Mouse (Mus musculus) hindbrain, embryonic 10.5 days (tissue): ENCODE measurements at regions not wholly inside any gene's neighbourhood (a gene's known extent, or its start where the extent isn't known, plus 50 kb on each side); places are given as distances from the start of the nearest gene placed in this dataset.
A peak's percentile ranks its signal among the peaks of the same experiment; 100 is the strongest.

Source experiments
- DNase-seq: peaks from one replicate; pipeline ENCODE4 v3.0.0-alpha.2; 2017; ENCODE audit warnings: low spot score
- H3K27ac ChIP-seq: fragments of 300-500 bp; sonication (generic); 2 replicates; pipeline ENCODE4 v1.5.1; 2016; ENCODE audit warnings: mild to moderate bottlenecking, moderate library complexity
- H3K27me3 ChIP-seq: fragments of 300-500 bp; sonication (generic); 2 replicates; pipeline ENCODE4 v1.6.1; 2016; ENCODE audit warnings: mild to moderate bottlenecking; ENCODE audit not compliant: poor library complexity, insufficient read depth, severe bottlenecking
- H3K36me3 ChIP-seq: fragments of 300-500 bp; sonication (generic); 2 replicates; pipeline ENCODE4 v1.6.1; 2016; ENCODE audit warnings: mild to moderate bottlenecking, moderate library complexity
- H3K4me1 ChIP-seq: fragments of 300-500 bp; sonication (generic); replicated peaks from 2 replicates; pipeline ENCODE4 v1.6.1; 2016; ENCODE audit warnings: mild to moderate bottlenecking
- H3K4me3 ChIP-seq: fragments of 300-500 bp; sonication (generic); 2 replicates; pipeline ENCODE4 v1.5.1; 2016; ENCODE audit warnings: mild to moderate bottlenecking, moderate library complexity
- H3K9me3 ChIP-seq: fragments of 300-500 bp; sonication (generic); 2 replicates; pipeline ENCODE4 v1.6.1; 2016; ENCODE audit warnings: mild to moderate bottlenecking, moderate library complexity
- WGBS: fragments of 180-500 bp; shearing (Covaris S2); methylation state at CpG from one replicate; pipeline ENCODE4 v1.1.7; 2016; 5-methylcytosine and 5-hydroxymethylcytosine counted together

GRCm38 (mm10) chr5:111982106-111982505 lies 248.4 kb downstream of the Gm26897 start:
- H3K4me3 ChIP-seq, result no peak overlapping the region
- no peak for DNase-seq
- WGBS, result 92% methylated on average over 2 of the region's 2 CpGs
- no peaks in the 10 kb centered on the region for H3K4me1 ChIP-seq
- H3K36me3 ChIP-seq, result no peaks in the 10 kb centered on the region
- no peak overlapping the region for H3K27ac ChIP-seq
- H3K9me3 ChIP-seq, result no peaks in the 10 kb centered on the region
- H3K27me3 ChIP-seq, result no peaks in the 10 kb centered on the region

GRCm38 (mm10) chr5:111985997-111986396 lies 252.3 kb downstream of the Gm26897 start:
- no peak for DNase-seq
- Histone ChIP-seq H3K27ac (no peak overlapping the region), H3K4me3 (no peak overlapping the region), H3K4me1 (no peaks in the 10 kb centered on the region), H3K27me3 (no peaks in the 10 kb centered on the region), H3K36me3 (no peaks in the 10 kb centered on the region), H3K9me3 (no peaks in the 10 kb centered on the region)
- WGBS, result 80% methylated on average over 8 of the region's 8 CpGs

- no peaks in the 10 kb centered on the region for H3K36me3 ChIP-seq
- H3K9me3 ChIP-seq, result no peaks in the 10 kb centered on the region
- no peak overlapping the region for H3K27ac ChIP-seq
- no peak for DNase-seq
- 51% methylated on average over 6 of the region's 6 CpGs for WGBS
- no peaks in the 10 kb centered on the region for H3K27me3 ChIP-seq
- no peaks in the 10 kb centered on the region for H3K4me1 ChIP-seq
- no peak overlapping the region for H3K4me3 ChIP-seq
Measured at GRCm38 (mm10) chr5:111987036-111987435, 253.3 kb downstream of the Gm26897 start.

GRCm38 (mm10) chr5:111991805-111992204 lies 258.1 kb downstream of the Gm26897 start:
- H3K27ac ChIP-seq, result no peak overlapping the region
- H3K27me3 ChIP-seq, result no peaks in the 10 kb centered on the region
- no peak overlapping the region for H3K4me3 ChIP-seq
- H3K4me1 ChIP-seq, result peaks cover 15% of the 10 kb centered on the region
- no peaks in the 10 kb centered on the region for H3K36me3 ChIP-seq
- WGBS, result 92% methylated on average over 10 of the region's 10 CpGs
- H3K9me3 ChIP-seq, result no peaks in the 10 kb centered on the region
- no peak for DNase-seq

GRCm38 (mm10) chr5:111993221-111993620 lies 259.1 kb downstream of the Cryba4 start:
- WGBS, result 54% methylated on average over 7 of the region's 7 CpGs
- no peaks in the 10 kb centered on the region for H3K9me3 ChIP-seq

GRCm38 (mm10) chr5:111993930-111994329 lies 258.4 kb downstream of the Cryba4 start:
- no peaks in the 10 kb centered on the region for H3K27me3 ChIP-seq
- DNase-seq, result no peak
- WGBS, result 80% methylated on average over 9 of the region's 9 CpGs
- no peak overlapping the region for H3K4me3 ChIP-seq
- H3K27ac ChIP-seq, result no peak overlapping the region
- no peaks in the 10 kb centered on the region for H3K9me3 ChIP-seq
- H3K4me1 ChIP-seq, result peaks cover 18% of the 10 kb centered on the region
- no peaks in the 10 kb centered on the region for H3K36me3 ChIP-seq

More at GRCm38 (mm10) chr5:111993221-111993620, 259.1 kb downstream of the Cryba4 start:
- Histone ChIP-seq H3K4me3 (no peak overlapping the region), H3K27me3 (no peaks in the 10 kb centered on the region), H3K36me3 (no peaks in the 10 kb centered on the region), H3K27ac (no peak overlapping the region), H3K4me1 (peaks cover 18% of the 10 kb centered on the region)
- DNase-seq, result no peak

GRCm38 (mm10) chr5:111996806-111997205 lies 255.5 kb downstream of the Cryba4 start:
- no peak for DNase-seq
- peaks cover 27% of the 10 kb centered on the region for H3K4me1 ChIP-seq
- H3K4me3 ChIP-seq, result no peak overlapping the region
- no peaks in the 10 kb centered on the region for H3K9me3 ChIP-seq
- peaks cover 14% of the 10 kb centered on the region; the same call in 1 of the 2 replicates for H3K27me3 ChIP-seq
- WGBS, result 74% methylated on average over 3 of the region's 3 CpGs
- no peak overlapping the region for H3K27ac ChIP-seq
- H3K36me3 ChIP-seq, result no peaks in the 10 kb centered on the region

GRCm38 (mm10) chr5:112001742-112002701 lies 250.3 kb downstream of the Cryba4 start:
- H3K9me3 ChIP-seq, result peaks cover 6% of the 10 kb centered on the region; the same call in 1 of the 2 replicates
- 17% methylated on average over 32 of the region's 32 CpGs for WGBS
- peaks cover 14% of the 10 kb centered on the region; the same call in 1 of the 2 replicates for H3K27me3 ChIP-seq
- no peaks in the 10 kb centered on the region for H3K36me3 ChIP-seq
- peak overlapping the region; percentile 77 for H3K27ac ChIP-seq
- DNase-seq, result peak; percentile 69
- peaks cover 26% of the 10 kb centered on the region for H3K4me1 ChIP-seq
- peak overlapping the region; percentile 10; the same call in 1 of the 2 replicates for H3K4me3 ChIP-seq

GRCm38 (mm10) chr5:112002856-112003660 lies 249.3 kb downstream of the Cryba4 start:
- Histone ChIP-seq H3K27me3 (peaks cover 14% of the 10 kb centered on the region; the same call in 1 of the 2 replicates), H3K4me3 (no peak overlapping the region), H3K4me1 (peaks cover 26% of the 10 kb centered on the region), H3K9me3 (peaks cover 10% of the 10 kb centered on the region; the same call in 1 of the 2 replicates), H3K27ac (peak overlapping the region; percentile 77), H3K36me3 (no peaks in the 10 kb centered on the region)
- 55% methylated on average over 12 of the region's 12 CpGs for WGBS
- no peak for DNase-seq

GRCm38 (mm10) chr5:112004041-112004440 lies 248.3 kb downstream of the Cryba4 start:
- no peak for DNase-seq
- WGBS, result 80% methylated on average over 3 of the region's 3 CpGs
- Histone ChIP-seq H3K27me3 (peaks cover 13% of the 10 kb centered on the region; the same call in 1 of the 2 replicates), H3K9me3 (peaks cover 10% of the 10 kb centered on the region; the same call in 1 of the 2 replicates), H3K4me3 (no peak overlapping the region), H3K4me1 (peaks cover 26% of the 10 kb centered on the region), H3K27ac (no peak overlapping the region), H3K36me3 (no peaks in the 10 kb centered on the region)

- Histone ChIP-seq H3K4me3 (peak overlapping the region; percentile 13; the same call in 1 of the 2 replicates), H3K27me3 (peaks cover 12% of the 10 kb centered on the region), H3K36me3 (no peaks in the 10 kb centered on the region), H3K4me1 (peaks cover 16% of the 10 kb centered on the region), H3K9me3 (peaks cover 7% of the 10 kb centered on the region; the same call in 1 of the 2 replicates), H3K27ac (peak overlapping the region; percentile 76)
- WGBS, result 16% methylated on average over 9 of the region's 9 CpGs
- peak; percentile 67 for DNase-seq
Measured at GRCm38 (mm10) chr5:112012505-112013164, 239.7 kb downstream of the Cryba4 start.

GRCm38 (mm10) chr5:112018925-112019324 lies 233.4 kb downstream of the Cryba4 start:
- no peaks in the 10 kb centered on the region for H3K4me1 ChIP-seq
- H3K27me3 ChIP-seq, result no peaks in the 10 kb centered on the region
- WGBS, result 80% methylated on average over 7 of the region's 7 CpGs
- peaks cover 6% of the 10 kb centered on the region; the same call in 1 of the 2 replicates for H3K9me3 ChIP-seq
- no peak overlapping the region for H3K27ac ChIP-seq
- H3K4me3 ChIP-seq, result no peak overlapping the region
- H3K36me3 ChIP-seq, result no peaks in the 10 kb centered on the region
- no peak for DNase-seq
